In genomic region chr12:32292749-32293128, GRCm38 (mm10) we compare ENCODE assay signal across 8 mouse cellular contexts.
DNase-seq lines count a peak whose midpoint lies in the region; ATAC-seq lines count a peak whose summit lies in the region.

No protein-coding gene starts in this region.

- WGBS in midbrain, embryonic 14.5 days = 77% methylated on average over 5 of the region's 5 CpGs
- WGBS in midbrain, embryonic 11.5 days = 76% methylated on average over 5 of the region's 5 CpGs
- WGBS in hindbrain, embryonic 11.5 days = 74% methylated on average over 5 of the region's 5 CpGs
- 74% methylated on average over 5 of the region's 5 CpGs for WGBS in forebrain, embryonic 14.5 days
- WGBS in forebrain, embryonic 11.5 days = 69% methylated on average over 5 of the region's 5 CpGs

- DNase-seq in midbrain, embryonic 14.5 days = peak; percentile 4
- DNase-seq in midbrain, embryonic 11.5 days (ENCODE audit: low spot score, missing footprints) = no peak
- peak; percentile 57 for DNase-seq in c-Kit-negative CD71-positive TER-119-positive erythroid progenitor cells, embryonic 14.5 days (ENCODE audit: low read depth, low spot score)
- DNase-seq in kidney, postnatal 36 days = peak; percentile 19 to 34
- peak; percentile 27 to 49 for DNase-seq in monocyte, adult 2 months (ENCODE audit: low read depth in 1 of 2, low spot score in 2 of 2)
- no peak for DNase-seq in hindbrain, embryonic 11.5 days (ENCODE audit: low spot score)
- DNase-seq in forebrain, embryonic 14.5 days (ENCODE audit: low spot score) = no peak
- no peak for DNase-seq in forebrain, embryonic 11.5 days (ENCODE audit: low spot score)

- H3K4me2 ChIP-seq in midbrain, embryonic 14.5 days (ENCODE audit: low read length) = no peak overlapping the region
- no peak overlapping the region for H3K4me2 ChIP-seq in midbrain, embryonic 11.5 days
- H3K4me2 ChIP-seq in hindbrain, embryonic 11.5 days (replicated peaks; ENCODE audit: low read depth, low read length) = no peak overlapping the region
- H3K4me2 ChIP-seq in forebrain, embryonic 14.5 days (ENCODE audit: low read length) = no peak overlapping the region
- H3K4me2 ChIP-seq in forebrain, embryonic 11.5 days (ENCODE audit: low read depth, low read length, severe bottlenecking) = no peak overlapping the region

- no peaks in the 10 kb centered on the region for H3K36me3 ChIP-seq in midbrain, embryonic 14.5 days (ENCODE audit: control insufficient read depth, insufficient read depth, low read length)
- H3K36me3 ChIP-seq in midbrain, embryonic 11.5 days (ENCODE audit: control insufficient read depth, insufficient read depth, low read length) = no peaks in the 10 kb centered on the region
- H3K36me3 ChIP-seq in hindbrain, embryonic 11.5 days (ENCODE audit: control insufficient read depth, insufficient read depth, low read length) = no peaks in the 10 kb centered on the region
- no peaks in the 10 kb centered on the region for H3K36me3 ChIP-seq in forebrain, embryonic 14.5 days (ENCODE audit: control insufficient read depth, insufficient read depth, low read length)
- H3K36me3 ChIP-seq in forebrain, embryonic 11.5 days (ENCODE audit: control insufficient read depth, insufficient read depth, low read length) = no peaks in the 10 kb centered on the region

- no peaks in the 10 kb centered on the region for H3K4me1 ChIP-seq in midbrain, embryonic 14.5 days (ENCODE audit: control insufficient read depth, insufficient read depth, low read length)
- no peaks in the 10 kb centered on the region for H3K4me1 ChIP-seq in midbrain, embryonic 11.5 days (ENCODE audit: control insufficient read depth, insufficient read depth, low read length)
- no peaks in the 10 kb centered on the region for H3K4me1 ChIP-seq in hindbrain, embryonic 11.5 days (replicated peaks; ENCODE audit: control insufficient read depth, insufficient read depth, low read length)
- H3K4me1 ChIP-seq in forebrain, embryonic 14.5 days (ENCODE audit: control insufficient read depth, insufficient read depth, low read length) = no peaks in the 10 kb centered on the region
- H3K4me1 ChIP-seq in forebrain, embryonic 11.5 days (replicated peaks; ENCODE audit: control insufficient read depth, insufficient read depth, low read length) = no peaks in the 10 kb centered on the region

- H3K9me3 ChIP-seq in midbrain, embryonic 14.5 days (ENCODE audit: control insufficient read depth, low read length) = no peaks in the 10 kb centered on the region
- no peaks in the 10 kb centered on the region for H3K9me3 ChIP-seq in midbrain, embryonic 11.5 days (ENCODE audit: control insufficient read depth, low read length)
- no peaks in the 10 kb centered on the region for H3K9me3 ChIP-seq in hindbrain, embryonic 11.5 days (ENCODE audit: control insufficient read depth, low read length)
- no peaks in the 10 kb centered on the region for H3K9me3 ChIP-seq in forebrain, embryonic 14.5 days (replicated peaks; ENCODE audit: control insufficient read depth, low read length)
- no peaks in the 10 kb centered on the region for H3K9me3 ChIP-seq in forebrain, embryonic 11.5 days (ENCODE audit: control insufficient read depth, low read length)

- no peak overlapping the region for H3K9ac ChIP-seq in midbrain, embryonic 14.5 days (replicated peaks; ENCODE audit: low read length)
- no peak overlapping the region for H3K9ac ChIP-seq in midbrain, embryonic 11.5 days (ENCODE audit: low read length)
- no peak overlapping the region for H3K9ac ChIP-seq in hindbrain, embryonic 11.5 days (ENCODE audit: low read depth, low read length)
- H3K9ac ChIP-seq in forebrain, embryonic 14.5 days (ENCODE audit: low read length) = no peak overlapping the region
- no peak overlapping the region for H3K9ac ChIP-seq in forebrain, embryonic 11.5 days (ENCODE audit: low read length)

- H3K27me3 ChIP-seq in midbrain, embryonic 14.5 days (ENCODE audit: control insufficient read depth, insufficient read depth, low read length) = no peaks in the 10 kb centered on the region
- no peaks in the 10 kb centered on the region for H3K27me3 ChIP-seq in midbrain, embryonic 11.5 days (ENCODE audit: control insufficient read depth, insufficient read depth, low read length)
- no peaks in the 10 kb centered on the region for H3K27me3 ChIP-seq in hindbrain, embryonic 11.5 days (ENCODE audit: control insufficient read depth, insufficient read depth, low read length)
- H3K27me3 ChIP-seq in forebrain, embryonic 14.5 days (replicated peaks; ENCODE audit: control insufficient read depth, insufficient read depth, low read length) = no peaks in the 10 kb centered on the region
- no peaks in the 10 kb centered on the region for H3K27me3 ChIP-seq in forebrain, embryonic 11.5 days (ENCODE audit: control insufficient read depth, insufficient read depth, low read length)

- H3K27ac ChIP-seq in midbrain, embryonic 14.5 days (replicated peaks; ENCODE audit: low read depth, low read length) = no peak overlapping the region
- H3K27ac ChIP-seq in midbrain, embryonic 11.5 days (ENCODE audit: low read depth, low read length) = no peak overlapping the region
- H3K27ac ChIP-seq in hindbrain, embryonic 11.5 days (ENCODE audit: low read depth, low read length) = no peak overlapping the region
- H3K27ac ChIP-seq in forebrain, embryonic 14.5 days (ENCODE audit: low read depth, low read length) = no peak overlapping the region
- H3K27ac ChIP-seq in forebrain, embryonic 11.5 days (ENCODE audit: low read depth, low read length) = no peak overlapping the region

- no peak for ATAC-seq in midbrain, embryonic 14.5 days (ENCODE audit: low FRiP score, low TSS enrichment)
- no peak for ATAC-seq in midbrain, embryonic 11.5 days (ENCODE audit: low FRiP score)
- ATAC-seq in hindbrain, embryonic 11.5 days (ENCODE audit: low FRiP score) = no peak
- no peak for ATAC-seq in forebrain, embryonic 14.5 days
- no peak for ATAC-seq in forebrain, embryonic 11.5 days (replicated peaks; ENCODE audit: low FRiP score)

- no peak overlapping the region for H3K4me3 ChIP-seq in midbrain, embryonic 14.5 days (replicated peaks; ENCODE audit: low read depth, low read length)
- no peak overlapping the region for H3K4me3 ChIP-seq in midbrain, embryonic 11.5 days (ENCODE audit: low read depth, low read length)
- H3K4me3 ChIP-seq in hindbrain, embryonic 11.5 days (ENCODE audit: low read depth, low read length) = no peak overlapping the region
- H3K4me3 ChIP-seq in forebrain, embryonic 14.5 days (ENCODE audit: low read depth, low read length) = no peak overlapping the region
- H3K4me3 ChIP-seq in forebrain, embryonic 11.5 days (ENCODE audit: low read depth, low read length) = no peak overlapping the region

Comparison
In these comparisons a context has a peak if more than half of its experiments do, and no peak if none do; other contexts are left out.
1. DNase-seq: peak in midbrain, embryonic 14.5 days (single experiment), c-Kit-negative CD71-positive TER-119-positive erythroid progenitor cells, embryonic 14.5 days (single experiment), kidney, postnatal 36 days (2 of 2) and monocyte, adult 2 months (2 of 2); none in midbrain, embryonic 11.5 days (single experiment), hindbrain, embryonic 11.5 days (single experiment), forebrain, embryonic 14.5 days (single experiment) and forebrain, embryonic 11.5 days (single experiment).